Mouse (Mus musculus): ENCODE results near the gene Topors. TPM values are rescaled to one million over a fixed set of nuclear protein-coding genes. Genes with fewer than 3 reads are reported as not detected.

The Topors gene
- polyA plus RNA-seq, 1 experiment from 2014 or later: 16.8 TPM

GRCm38 (mm10) chr4:40221876-40222585 lies 47.6 kb downstream of the Topors start:
- 40% methylated on average over 21 of the region's 21 CpGs for WGBS
- Histone ChIP-seq H3K36me3 (ENCODE audit: control insufficient read depth, insufficient read depth, low read length) (peaks cover 7% of the 10 kb centered on the region; the same call in 1 of the 2 replicates), H3K27ac (replicated peaks) (no peak overlapping the region), H3K4me1 (replicated peaks; ENCODE audit: control insufficient read depth, insufficient read depth) (no peaks in the 10 kb centered on the region), H3K27me3 (ENCODE audit: control insufficient read depth, insufficient read depth, low read length) (no peaks in the 10 kb centered on the region), H3K4me3 (ENCODE audit: low read depth, low read length) (no peak overlapping the region), H3K4me2 (replicated peaks; ENCODE audit: low read depth) (no peak overlapping the region), H3K9ac (ENCODE audit: low read length) (no peak overlapping the region), H3K9me3 (ENCODE audit: control insufficient read depth, low read length) (no peaks in the 10 kb centered on the region)
- TF ChIP-seq EP300 (optimal IDR thresholded peaks at IDR 0.05): no peak
- no peak for TF ChIP-seq CTCF (IDR thresholded peaks at IDR 0.05; ENCODE audit: low read depth)
- ATAC-seq (ENCODE audit: low FRiP score, low TSS enrichment) (no peak), DNase-seq (ENCODE audit: low spot score) (no peak)

- Histone ChIP-seq H3K9ac (ENCODE audit: low read length) (no peak overlapping the region), H3K27ac (replicated peaks) (no peak overlapping the region), H3K4me3 (ENCODE audit: low read depth, low read length) (no peak overlapping the region), H3K36me3 (ENCODE audit: control insufficient read depth, insufficient read depth, low read length) (peaks cover 7% of the 10 kb centered on the region), H3K4me2 (replicated peaks; ENCODE audit: low read depth) (no peak overlapping the region), H3K9me3 (ENCODE audit: control insufficient read depth, low read length) (no peaks in the 10 kb centered on the region), H3K4me1 (replicated peaks; ENCODE audit: control insufficient read depth, insufficient read depth) (no peaks in the 10 kb centered on the region), H3K27me3 (ENCODE audit: control insufficient read depth, insufficient read depth, low read length) (no peaks in the 10 kb centered on the region)
- TF ChIP-seq CTCF (IDR thresholded peaks at IDR 0.05; ENCODE audit: low read depth): no peak
- no peak for TF ChIP-seq EP300 (optimal IDR thresholded peaks at IDR 0.05)
- DNase-seq (ENCODE audit: low spot score) (no peak), ATAC-seq (ENCODE audit: low FRiP score, low TSS enrichment) (no peak)
- 28% methylated on average over 14 of the region's 14 CpGs for WGBS
Observed at GRCm38 (mm10) chr4:40221004-40221760, 48.5 kb downstream of the Topors start.

- no peak overlapping the region for H3K4me2 ChIP-seq (replicated peaks; ENCODE audit: low read depth)
- no peak overlapping the region for H3K27ac ChIP-seq (replicated peaks)
- no peak for DNase-seq (ENCODE audit: low spot score)
- peaks cover 7% of the 10 kb centered on the region for H3K36me3 ChIP-seq (ENCODE audit: control insufficient read depth, insufficient read depth, low read length)
- TF ChIP-seq EP300 (optimal IDR thresholded peaks at IDR 0.05) (no peak), CTCF (IDR thresholded peaks at IDR 0.05; ENCODE audit: low read depth) (no peak)
- no peaks in the 10 kb centered on the region for H3K4me1 ChIP-seq (replicated peaks; ENCODE audit: control insufficient read depth, insufficient read depth)
- WGBS: 29% methylated on average over 12 of the region's 12 CpGs
- no peak overlapping the region for H3K4me3 ChIP-seq (ENCODE audit: low read depth, low read length)
- no peak overlapping the region for H3K9ac ChIP-seq (ENCODE audit: low read length)
- no peak for ATAC-seq (ENCODE audit: low FRiP score, low TSS enrichment)
- no peaks in the 10 kb centered on the region for H3K27me3 ChIP-seq (ENCODE audit: control insufficient read depth, insufficient read depth, low read length)
- H3K9me3 ChIP-seq (ENCODE audit: control insufficient read depth, low read length): no peaks in the 10 kb centered on the region
Observed at GRCm38 (mm10) chr4:40220437-40220836, 49.2 kb downstream of the Topors start.

- Histone ChIP-seq H3K9me3 (ENCODE audit: control insufficient read depth, low read length) (no peaks in the 10 kb centered on the region), H3K27me3 (ENCODE audit: control insufficient read depth, insufficient read depth, low read length) (no peaks in the 10 kb centered on the region), H3K9ac (ENCODE audit: low read length) (no peak overlapping the region), H3K4me3 (ENCODE audit: low read depth, low read length) (no peak overlapping the region), H3K4me1 (replicated peaks; ENCODE audit: control insufficient read depth, insufficient read depth) (no peaks in the 10 kb centered on the region), H3K4me2 (replicated peaks; ENCODE audit: low read depth) (no peak overlapping the region), H3K27ac (replicated peaks) (no peak overlapping the region), H3K36me3 (ENCODE audit: control insufficient read depth, insufficient read depth, low read length) (peaks cover 4% of the 10 kb centered on the region)
- no peak for TF ChIP-seq EP300 (optimal IDR thresholded peaks at IDR 0.05)
- TF ChIP-seq CTCF (IDR thresholded peaks at IDR 0.05; ENCODE audit: low read depth): peak; percentile 75
- WGBS: 79% methylated on average over 7 of the region's 7 CpGs
- DNase-seq (ENCODE audit: low spot score): peak; percentile 58
- ATAC-seq (ENCODE audit: low FRiP score, low TSS enrichment): peak; percentile 69; the same call in 1 of the 2 replicates
Observed at GRCm38 (mm10) chr4:40218382-40218781, 51.3 kb downstream of the Topors start.

GRCm38 (mm10) chr4:40217910-40218309 lies 51.7 kb downstream of the Topors start:
- ATAC-seq (ENCODE audit: low FRiP score, low TSS enrichment) (no peak), DNase-seq (ENCODE audit: low spot score) (no peak)
- H3K27me3 ChIP-seq (ENCODE audit: control insufficient read depth, insufficient read depth, low read length): no peaks in the 10 kb centered on the region
- no peaks in the 10 kb centered on the region for H3K4me1 ChIP-seq (replicated peaks; ENCODE audit: control insufficient read depth, insufficient read depth)
- no peaks in the 10 kb centered on the region for H3K9me3 ChIP-seq (ENCODE audit: control insufficient read depth, low read length)
- no peak overlapping the region for H3K4me2 ChIP-seq (replicated peaks; ENCODE audit: low read depth)
- no peak overlapping the region for H3K9ac ChIP-seq (ENCODE audit: low read length)
- 60% methylated on average over 3 of the region's 3 CpGs for WGBS
- H3K27ac ChIP-seq (replicated peaks): no peak overlapping the region
- H3K36me3 ChIP-seq (ENCODE audit: control insufficient read depth, insufficient read depth, low read length): peaks cover 4% of the 10 kb centered on the region
- no peak overlapping the region for H3K4me3 ChIP-seq (ENCODE audit: low read depth, low read length)
- TF ChIP-seq EP300 (optimal IDR thresholded peaks at IDR 0.05) (no peak), CTCF (IDR thresholded peaks at IDR 0.05; ENCODE audit: low read depth) (no peak)

- WGBS: 89% methylated on average over 4 of the region's 6 CpGs
- Histone ChIP-seq H3K27me3 (ENCODE audit: control insufficient read depth, insufficient read depth, low read length) (no peaks in the 10 kb centered on the region), H3K36me3 (ENCODE audit: control insufficient read depth, insufficient read depth, low read length) (peaks cover 10% of the 10 kb centered on the region), H3K4me1 (replicated peaks; ENCODE audit: control insufficient read depth, insufficient read depth) (no peaks in the 10 kb centered on the region), H3K9me3 (ENCODE audit: control insufficient read depth, low read length) (no peaks in the 10 kb centered on the region), H3K4me3 (ENCODE audit: low read depth, low read length) (no peak overlapping the region), H3K9ac (ENCODE audit: low read length) (no peak overlapping the region), H3K27ac (replicated peaks) (no peak overlapping the region), H3K4me2 (replicated peaks; ENCODE audit: low read depth) (no peak overlapping the region)
- DNase-seq (ENCODE audit: low spot score) (no peak), ATAC-seq (ENCODE audit: low FRiP score, low TSS enrichment) (no peak)
- TF ChIP-seq EP300 (optimal IDR thresholded peaks at IDR 0.05) (no peak), CTCF (IDR thresholded peaks at IDR 0.05; ENCODE audit: low read depth) (no peak)
Observed at GRCm38 (mm10) chr4:40212177-40212576, 57.5 kb downstream of the Topors start.

Other genes with a start within 250 kb of the Topors start
- 33.2 and 35.9 TPM in 2 replicates for gene Aco1, start 126.8 kb downstream of the Topors start, polyA plus RNA-seq (2015; fragmentation: Nextera tagmentation; extraction: Ambion mirVana)
- 5.9 and 6.9 TPM in 2 replicates for gene Ddx58, start 30.0 kb downstream of the Topors start, polyA plus RNA-seq (2015; fragmentation: Nextera tagmentation; extraction: Ambion mirVana)
- gene Smim27, start 271 bp downstream of the Topors start, polyA plus RNA-seq (2015; fragmentation: Nextera tagmentation; extraction: Ambion mirVana): 49.8 and 50.3 TPM in 2 replicates
- 354 and 360 TPM in 2 replicates for gene Ndufb6, start 9.6 kb upstream of the Topors start, polyA plus RNA-seq (2015; fragmentation: Nextera tagmentation; extraction: Ambion mirVana)
- 0.28 and 0.50 TPM in 2 replicates for gene Tmem215, start 202.3 kb upstream of the Topors start, polyA plus RNA-seq (2015; fragmentation: Nextera tagmentation; extraction: Ambion mirVana)